Mouse (Mus musculus): Measurements from ENCODE around the gene Tepp. TPM values are rescaled to one million over a fixed set of nuclear protein-coding genes. Genes with fewer than 3 reads are reported as not detected.

The Tepp gene
- polyA plus RNA-seq (2017; shearing (Covaris generic)), result not detected

DNA sequence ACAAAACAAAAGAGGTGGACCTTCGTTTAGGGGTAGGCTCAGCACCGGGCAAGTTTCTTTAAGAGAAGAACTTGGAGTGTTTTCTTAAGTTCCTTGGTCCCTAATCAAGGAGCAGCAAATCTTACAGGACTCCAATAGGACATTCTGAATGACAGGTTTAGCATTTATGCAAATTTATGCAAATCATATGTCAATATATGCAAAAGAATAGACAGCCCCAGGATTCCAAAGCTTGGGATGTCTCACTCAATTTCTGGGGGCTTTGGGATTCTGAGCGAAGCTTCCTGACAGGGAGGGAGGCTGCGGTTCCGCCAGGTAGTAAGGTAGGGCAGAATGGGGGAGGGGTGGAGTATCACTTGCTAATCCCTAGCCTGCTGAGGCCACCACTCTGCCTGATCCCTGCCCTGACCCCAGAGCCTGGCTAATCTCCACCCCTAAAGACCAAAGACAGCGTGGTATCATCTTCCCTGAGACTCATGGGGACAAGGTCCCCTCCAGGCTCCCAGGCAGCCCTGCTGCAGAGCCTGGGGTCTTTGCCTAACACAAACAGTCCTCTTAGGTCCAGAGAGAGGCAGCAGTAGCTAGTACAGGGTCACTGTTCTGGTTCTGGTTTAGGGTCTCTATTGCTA, at the start of gene Tepp:
Tepp (plus strand) TSS at position 225 of the 629 bp plus-strand sequence.

DNA sequence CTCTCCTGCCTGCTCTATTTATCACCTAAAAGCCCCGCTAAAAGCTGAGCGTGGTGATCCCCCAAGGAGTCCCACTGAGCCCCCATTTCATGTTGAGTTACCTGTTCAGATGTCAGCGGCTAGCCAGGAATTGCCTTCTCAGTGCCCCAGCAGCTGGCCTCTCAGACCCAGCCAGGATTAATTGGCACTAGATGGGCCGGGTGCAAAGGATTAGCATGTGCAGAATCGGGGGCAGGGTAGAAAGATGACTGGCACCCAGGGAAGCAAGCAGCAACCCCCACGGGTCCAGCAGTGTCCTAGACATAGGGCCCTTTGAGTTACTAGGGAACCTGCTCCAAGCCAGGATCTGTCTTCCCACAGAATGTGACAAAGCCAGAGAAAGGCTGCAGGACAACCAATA, 3.9 kb upstream of the Tepp start, which contains the start of gene Cngb1:
Cngb1 (minus strand) TSS at position 155 of the 400 bp plus-strand sequence.

DNA sequence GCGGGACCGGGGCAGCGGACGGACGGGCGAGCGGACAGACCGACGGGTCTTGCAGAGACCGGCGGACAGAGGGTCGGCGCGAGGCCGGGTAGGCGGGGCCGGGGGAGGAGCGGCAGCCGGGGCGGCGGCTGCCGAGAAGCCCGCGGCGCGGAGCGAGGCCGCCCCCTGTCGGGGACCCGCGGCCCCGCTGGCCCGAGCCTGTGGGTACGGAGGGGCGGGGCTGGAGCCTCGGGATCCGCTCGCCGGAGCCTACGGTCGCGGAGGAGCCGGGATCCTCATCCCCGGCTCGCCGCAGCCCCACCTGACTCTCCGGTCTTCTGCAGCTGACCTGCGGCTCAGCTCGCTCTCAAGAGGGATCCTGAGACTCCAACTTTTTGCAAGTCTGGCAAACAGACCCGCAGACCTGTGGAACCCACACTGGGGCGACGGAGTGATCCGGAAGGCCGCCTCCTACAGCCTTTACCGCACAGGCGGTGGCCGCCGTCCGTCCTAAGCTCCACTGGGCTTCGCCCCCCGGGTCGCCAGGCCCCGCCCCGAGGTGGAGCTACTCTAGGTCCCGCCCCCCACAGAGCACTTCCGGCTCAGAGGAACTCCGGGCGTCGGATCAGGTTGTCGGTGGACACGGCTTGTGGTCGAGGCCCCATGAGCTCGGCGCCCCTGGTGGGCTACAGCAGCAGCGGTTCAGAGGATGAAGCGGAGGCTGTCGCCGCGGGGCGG, 21.5 kb downstream of the Tepp start, which contains the start of the genes Zfp319 and Usb1:
Zfp319 (minus strand) TSS at position 231 of the 717 bp plus-strand sequence.
Usb1 (plus strand) TSS at position 565 of the 717 bp plus-strand sequence.

DNA sequence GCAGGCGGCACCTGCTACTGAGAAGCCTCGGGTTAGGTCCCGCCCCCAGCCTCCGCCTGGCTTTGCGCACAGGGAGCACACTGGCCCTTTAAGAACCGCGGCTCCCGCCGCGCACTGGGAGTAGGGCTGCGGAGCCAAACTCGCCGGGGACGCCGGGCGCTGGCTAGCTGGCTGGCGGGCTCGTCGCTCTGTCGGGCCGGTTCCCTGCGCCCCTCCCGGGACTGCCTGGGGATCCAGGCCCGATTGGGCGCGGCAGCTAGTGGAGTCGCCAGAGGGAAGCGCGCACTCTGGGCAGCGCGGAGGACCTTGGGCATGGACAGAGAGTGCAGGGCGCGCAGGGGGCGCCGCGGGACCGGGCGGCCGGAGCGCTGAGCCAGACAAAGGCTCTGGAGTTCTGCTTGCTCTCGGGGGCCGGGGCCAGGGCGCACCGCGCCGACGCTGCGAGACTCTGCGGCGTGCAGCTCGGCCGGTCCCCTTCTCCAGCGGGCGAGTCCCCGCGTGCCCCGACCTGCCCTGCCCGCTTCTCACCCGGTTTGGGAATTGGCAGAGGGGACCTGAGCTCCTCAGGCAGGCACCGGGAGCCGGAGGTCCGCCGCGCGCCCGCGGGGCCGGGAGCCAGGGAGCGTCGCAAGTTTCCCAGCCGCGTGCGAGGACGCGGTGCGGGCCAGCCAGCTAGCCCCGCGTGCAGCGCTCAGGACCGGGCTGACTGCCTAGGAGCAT, 41.9 kb downstream of the Tepp start, which contains the start of gene Mmp15:
Mmp15 (plus strand) TSS at position 118 of the 720 bp plus-strand sequence.

Other genes with a start within 250 kb of the Tepp start
- 16.0 TPM for gene Katnb1, start 229.4 kb upstream of the Tepp start, polyA plus RNA-seq (2017; shearing (Covaris generic))
- 3.9 TPM for gene Kifc3, start 107.8 kb upstream of the Tepp start, polyA plus RNA-seq (2017; shearing (Covaris generic))
- gene Cngb1, start 4.0 kb upstream of the Tepp start, polyA plus RNA-seq (2017; shearing (Covaris generic)), result 0.30 TPM
- 11.1 TPM for gene Zfp319, start 21.4 kb downstream of the Tepp start, polyA plus RNA-seq (2017; shearing (Covaris generic))
- 59.6 TPM for gene Usb1, start 21.7 kb downstream of the Tepp start, polyA plus RNA-seq (2017; shearing (Covaris generic))
- 2.7 TPM for gene Mmp15, start 41.7 kb downstream of the Tepp start, polyA plus RNA-seq (2017; shearing (Covaris generic))
- gene Cfap20, start 124.3 kb downstream of the Tepp start, polyA plus RNA-seq (2017; shearing (Covaris generic)), result 43.9 TPM
- gene Csnk2a2, start 179.5 kb downstream of the Tepp start, polyA plus RNA-seq (2017; shearing (Covaris generic)), result 38.9 TPM
- not detected for gene Ccdc113, start 223.5 kb downstream of the Tepp start, polyA plus RNA-seq (2017; shearing (Covaris generic))